Mouse (Mus musculus): ENCODE data around the gene Man1c1. TPM values are rescaled to one million over a fixed set of nuclear protein-coding genes. Genes with fewer than 3 reads are reported as not detected.
A peak's percentile ranks its signal among the peaks of the same experiment; 100 is the strongest.

Gene Man1c1
- polyA plus RNA-seq, 1 experiment from 2014 or later: 8.3 TPM

DNA sequence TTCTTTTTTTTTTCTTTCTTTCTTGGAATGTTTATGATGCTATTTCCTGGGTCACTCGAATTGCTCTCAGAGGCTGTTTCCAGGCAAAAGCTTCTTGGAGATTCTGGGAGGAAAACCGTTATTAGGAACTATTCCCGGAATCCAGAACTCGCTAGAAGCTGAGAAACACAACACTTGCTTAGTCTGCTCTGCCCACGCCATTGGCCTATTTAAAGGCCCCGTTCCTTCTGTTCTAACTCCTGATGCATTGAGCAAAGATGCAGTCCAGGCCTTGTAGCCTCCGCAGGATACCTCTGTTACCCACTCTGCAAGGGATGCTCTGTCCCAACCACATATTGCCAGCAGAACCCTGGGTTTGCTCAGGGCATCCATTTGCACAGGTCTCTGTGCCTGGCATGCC, 103.3 kb downstream of the Man1c1 start:
- WGBS: 72% methylated on average over 7 of the region's 7 CpGs
- no peak for DNase-seq (ENCODE audit: low spot score)
- Histone ChIP-seq H3K27ac (peak overlapping the region; percentile 69; the same call in 1 of the 2 replicates), H3K9me3 (no peaks in the 10 kb centered on the region), H3K4me1 (peaks cover 75% of the 10 kb centered on the region), H3K27me3 (ENCODE audit: insufficient read depth, poor library complexity, severe bottlenecking) (no peaks in the 10 kb centered on the region), H3K36me3 (no peaks in the 10 kb centered on the region), H3K4me3 (no peak overlapping the region)

DNA sequence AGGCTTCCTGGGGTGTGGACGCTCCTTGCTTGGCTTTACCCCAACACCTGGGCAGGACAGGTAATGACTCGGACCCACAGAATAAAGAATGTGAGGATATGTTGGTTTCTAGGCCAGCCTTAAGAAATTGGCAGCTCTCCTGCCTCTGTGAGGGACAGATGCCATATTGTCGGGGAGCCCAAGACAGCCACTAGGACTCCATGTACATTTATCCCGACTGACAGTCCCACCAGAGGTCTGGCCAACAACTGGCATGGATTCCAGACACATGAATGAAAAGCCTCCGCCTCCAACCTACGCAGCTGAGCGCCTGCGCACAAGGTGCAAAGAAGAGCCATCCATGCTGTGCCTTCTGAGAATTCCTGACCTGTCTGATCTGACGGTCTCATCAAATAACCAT, 104.0 kb downstream of the Man1c1 start:
- H3K27me3 ChIP-seq (ENCODE audit: insufficient read depth, poor library complexity, severe bottlenecking): no peaks in the 10 kb centered on the region
- H3K4me3 ChIP-seq: no peak overlapping the region
- H3K9me3 ChIP-seq: no peaks in the 10 kb centered on the region
- peaks cover 68% of the 10 kb centered on the region for H3K4me1 ChIP-seq
- WGBS: 93% methylated on average over 9 of the region's 9 CpGs
- no peaks in the 10 kb centered on the region for H3K36me3 ChIP-seq
- H3K27ac ChIP-seq: no peak overlapping the region
- DNase-seq (ENCODE audit: low spot score): no peak

DNA sequence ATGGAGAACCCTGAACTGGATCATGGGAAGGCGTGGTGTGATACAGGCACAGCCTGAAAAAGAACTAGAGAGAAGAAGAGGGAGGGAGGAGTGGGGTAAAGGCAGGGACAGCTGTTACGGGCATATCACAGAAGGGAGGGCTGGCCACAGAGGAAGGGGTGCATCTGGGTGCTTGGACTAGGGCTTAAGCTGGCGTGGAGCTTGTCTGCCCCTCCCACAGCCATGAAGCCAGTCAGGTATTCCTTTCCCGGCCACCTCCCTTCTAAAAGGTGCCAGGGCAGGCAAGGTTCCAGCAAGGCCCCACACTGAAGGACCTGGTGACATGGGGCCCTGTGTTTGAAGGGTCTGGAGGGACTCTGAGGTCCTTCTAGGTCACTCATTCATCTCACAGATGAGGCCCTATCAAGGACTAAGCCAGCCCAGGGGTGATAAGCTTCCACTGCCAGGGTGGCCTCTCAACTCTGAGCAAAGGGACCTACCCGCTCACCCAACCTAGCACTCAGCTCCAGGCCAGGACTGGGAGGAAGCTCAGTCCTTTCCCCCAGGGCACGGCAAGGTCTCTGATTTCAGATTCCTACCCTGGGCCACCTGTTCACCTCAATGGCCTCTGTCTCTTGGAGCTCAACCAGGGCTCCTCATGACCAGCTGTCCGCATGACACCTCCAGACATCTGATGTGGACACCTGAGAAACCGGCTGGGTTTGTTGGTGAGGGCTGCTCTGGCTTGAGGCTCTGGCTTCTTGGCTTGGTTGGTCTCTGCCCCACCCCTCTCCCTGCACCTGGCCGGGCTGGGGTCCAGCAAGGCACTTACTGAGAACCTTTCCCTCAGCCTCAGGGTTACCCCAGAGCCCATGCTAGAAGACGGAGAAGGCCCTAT, 107.0 kb downstream of the Man1c1 start:
- 64% methylated on average over 10 of the region's 10 CpGs for WGBS
- peak overlapping the region; percentile 73 for H3K27ac ChIP-seq
- DNase-seq (ENCODE audit: low spot score): no peak

DNA sequence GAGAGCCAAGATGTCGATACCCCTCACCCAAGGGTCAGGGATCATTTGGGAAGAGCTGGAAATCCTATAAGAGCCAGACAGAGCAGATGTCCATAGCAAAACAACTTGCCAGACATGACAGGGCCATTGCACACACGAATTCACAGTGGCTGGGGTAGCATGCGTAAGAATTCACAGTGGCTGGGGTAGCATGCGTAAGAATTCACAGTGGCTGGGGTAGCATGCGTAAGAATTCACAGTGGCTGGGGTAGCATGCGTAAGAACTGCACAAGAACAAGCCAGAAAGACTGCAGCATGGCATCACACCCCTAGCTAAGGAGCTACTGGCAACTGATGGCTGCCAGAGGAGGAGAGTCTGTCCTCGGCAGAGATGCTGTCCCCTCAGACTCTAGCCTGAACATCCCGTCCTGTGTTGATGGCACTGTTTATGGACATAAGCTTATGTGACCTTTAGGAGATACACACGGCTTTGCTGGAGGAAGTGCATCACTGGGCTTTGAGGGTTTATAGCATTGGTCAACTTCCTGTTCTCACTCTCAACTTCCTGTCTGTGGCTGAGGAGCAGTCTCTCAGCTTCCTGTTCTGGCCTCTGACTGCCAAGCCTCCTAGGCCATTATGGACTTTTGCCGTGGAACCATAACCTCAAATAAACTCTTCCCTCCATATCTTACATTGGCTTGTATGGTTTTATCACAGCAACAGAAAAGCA, 109.2 kb downstream of the Man1c1 start:
- Histone ChIP-seq H3K27me3 (ENCODE audit: insufficient read depth, poor library complexity, severe bottlenecking) (no peaks in the 10 kb centered on the region), H3K4me1 (peaks cover 47% of the 10 kb centered on the region), H3K4me3 (no peak overlapping the region), H3K36me3 (peaks cover 9% of the 10 kb centered on the region; the same call in 1 of the 2 replicates), H3K27ac (no peak overlapping the region), H3K9me3 (no peaks in the 10 kb centered on the region)
- WGBS: 83% methylated on average over 10 of the region's 10 CpGs
- DNase-seq (ENCODE audit: low spot score): no peak

More for the DNA sequence above, 107.0 kb downstream of the Man1c1 start:
- Histone ChIP-seq H3K4me3 (peak overlapping the region; percentile 5; the same call in 1 of the 2 replicates), H3K9me3 (no peaks in the 10 kb centered on the region), H3K27me3 (ENCODE audit: insufficient read depth, poor library complexity, severe bottlenecking) (no peaks in the 10 kb centered on the region), H3K36me3 (no peaks in the 10 kb centered on the region), H3K4me1 (peaks cover 49% of the 10 kb centered on the region)

DNA sequence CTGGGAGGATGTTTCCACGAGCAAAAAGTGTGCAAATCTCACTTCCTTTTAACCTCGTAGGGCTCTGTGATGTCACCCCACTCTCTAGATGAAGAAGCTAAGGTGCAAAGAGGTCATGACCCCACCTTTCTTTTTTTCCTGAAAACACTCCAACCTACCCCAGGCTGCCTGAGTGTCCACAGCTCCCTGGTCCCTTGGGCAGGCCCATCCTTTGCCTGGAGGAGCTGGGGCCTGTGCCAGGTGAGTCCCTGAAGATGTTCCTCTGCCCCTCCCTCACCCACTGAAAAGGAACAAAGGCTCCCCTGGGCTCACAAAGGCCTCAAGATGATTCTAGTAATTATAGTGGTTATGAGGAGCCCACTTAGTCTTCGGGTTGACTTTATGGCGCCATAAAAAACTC, 111.6 kb downstream of the Man1c1 start:
- Histone ChIP-seq H3K4me1 (peaks cover 44% of the 10 kb centered on the region), H3K27ac (no peak overlapping the region)
- no peak for DNase-seq (ENCODE audit: low spot score)

DNA sequence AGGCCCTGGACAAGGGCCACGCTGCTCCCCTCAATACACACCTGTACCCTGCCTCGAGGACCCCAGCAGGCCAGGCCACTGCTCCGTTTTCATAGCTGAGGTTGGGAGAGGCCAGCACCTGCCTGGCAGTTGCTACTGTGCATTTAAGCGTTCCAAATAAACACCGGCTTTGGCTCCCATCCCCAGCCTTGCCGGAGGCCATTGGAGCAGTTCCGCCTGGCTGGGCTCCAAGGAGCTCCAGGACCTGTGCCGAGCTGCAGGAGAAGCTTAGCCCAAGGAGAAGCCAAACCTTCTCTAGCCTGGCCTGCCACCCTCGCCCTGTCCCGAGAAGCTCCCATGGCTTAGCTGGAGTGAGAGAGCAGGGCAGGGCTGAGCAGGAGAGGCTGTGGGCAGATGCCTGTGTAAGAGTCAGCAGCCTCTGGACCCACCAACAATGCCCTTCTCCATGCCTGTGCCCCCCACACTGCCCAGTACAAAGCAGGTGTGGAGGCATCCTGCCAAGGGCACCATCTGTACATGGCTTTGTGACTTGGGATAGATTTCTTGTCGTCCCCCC, 112.5 kb downstream of the Man1c1 start:
- Histone ChIP-seq H3K4me3 (no peak overlapping the region), H3K9me3 (no peaks in the 10 kb centered on the region), H3K27ac (no peak overlapping the region), H3K4me1 (peaks cover 38% of the 10 kb centered on the region), H3K36me3 (peaks cover 20% of the 10 kb centered on the region), H3K27me3 (ENCODE audit: insufficient read depth, poor library complexity, severe bottlenecking) (no peaks in the 10 kb centered on the region)
- 81% methylated on average over 11 of the region's 11 CpGs for WGBS
- no peak for DNase-seq (ENCODE audit: low spot score)

More for the DNA sequence above, 111.6 kb downstream of the Man1c1 start:
- Histone ChIP-seq H3K4me3 (no peak overlapping the region), H3K27me3 (ENCODE audit: insufficient read depth, poor library complexity, severe bottlenecking) (no peaks in the 10 kb centered on the region), H3K9me3 (no peaks in the 10 kb centered on the region), H3K36me3 (peaks cover 20% of the 10 kb centered on the region)
- WGBS: 69% methylated on average over 4 of the region's 4 CpGs

DNA sequence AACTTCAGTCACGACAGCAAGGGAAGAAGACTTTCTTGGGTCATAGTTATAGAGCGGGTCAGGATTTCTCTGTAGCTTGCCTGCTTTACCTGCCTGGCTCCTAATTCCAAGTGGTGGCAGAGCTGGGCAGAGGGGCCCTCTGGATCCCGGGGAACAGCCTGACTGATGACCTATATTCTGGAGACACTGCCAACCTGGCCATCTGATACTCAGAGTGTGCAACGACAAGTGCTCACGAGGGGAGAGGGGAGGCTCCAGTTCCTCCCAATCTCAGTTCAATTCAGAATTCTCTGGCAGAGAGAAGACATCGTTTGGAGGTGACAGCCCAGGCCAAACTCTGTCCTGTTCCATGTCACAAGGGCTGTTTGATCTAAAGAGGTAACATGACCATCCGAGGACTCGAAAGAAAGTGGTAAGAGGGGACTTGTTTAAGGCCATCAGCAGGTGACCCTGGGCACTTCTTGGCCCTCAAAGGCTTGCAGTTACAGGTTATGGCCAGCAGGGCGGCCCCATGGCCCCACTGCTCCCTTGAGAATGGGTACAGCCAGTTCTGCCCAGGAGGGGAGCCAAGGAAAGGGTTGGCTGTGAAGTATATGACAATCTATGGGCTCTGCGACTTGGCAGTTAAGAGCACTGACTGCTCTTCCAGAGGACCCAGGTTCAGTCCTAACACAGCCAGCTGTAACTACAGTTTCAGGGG, 113.7 kb downstream of the Man1c1 start:
- Histone ChIP-seq H3K4me3 (no peak overlapping the region), H3K4me1 (peaks cover 35% of the 10 kb centered on the region), H3K9me3 (no peaks in the 10 kb centered on the region), H3K27ac (no peak overlapping the region), H3K36me3 (peaks cover 20% of the 10 kb centered on the region), H3K27me3 (ENCODE audit: insufficient read depth, poor library complexity, severe bottlenecking) (no peaks in the 10 kb centered on the region)
- no peak for DNase-seq (ENCODE audit: low spot score)
- 72% methylated on average over 10 of the region's 10 CpGs for WGBS

DNA sequence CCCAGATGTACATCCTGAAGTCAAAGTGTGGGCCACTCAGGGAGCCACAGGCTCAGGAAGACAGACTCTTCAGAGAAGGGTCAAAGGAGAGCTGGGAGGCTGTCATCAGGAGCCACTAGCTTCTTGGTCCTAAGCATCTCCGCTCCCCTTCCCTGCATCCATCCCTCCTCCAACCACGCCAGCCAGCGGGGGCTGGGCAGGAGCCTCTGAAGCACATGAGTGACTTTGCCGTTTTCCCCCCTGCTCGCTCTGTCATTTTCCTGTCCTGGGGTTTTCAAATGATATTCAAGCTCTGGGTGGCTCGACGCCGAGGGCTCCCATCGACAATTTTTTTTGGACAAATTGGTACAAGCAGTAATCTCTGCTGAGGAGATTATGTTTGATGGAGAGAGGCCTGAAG, 114.3 kb downstream of the Man1c1 start:
- WGBS: 86% methylated on average over 9 of the region's 9 CpGs
- Histone ChIP-seq H3K4me3 (no peak overlapping the region), H3K27ac (no peak overlapping the region)

DNA sequence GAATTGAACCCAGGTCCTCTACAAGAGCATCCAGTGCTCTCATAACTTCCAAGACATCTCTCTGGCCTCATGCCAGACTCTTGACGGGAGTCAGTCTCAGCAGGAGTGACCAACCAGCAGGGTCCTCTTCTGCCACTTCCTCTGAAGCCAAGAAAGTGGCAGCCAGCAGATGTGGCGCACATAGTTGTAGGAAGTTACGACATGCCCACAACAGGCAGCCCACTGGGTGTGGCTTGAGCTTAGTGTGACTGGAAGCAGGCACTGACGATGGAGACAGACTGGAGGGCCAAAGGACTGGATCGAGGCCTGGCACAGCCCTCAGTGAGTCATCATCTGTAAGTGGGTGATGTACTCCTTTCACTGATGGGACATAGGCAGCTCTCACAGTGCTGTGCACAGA, 115.1 kb downstream of the Man1c1 start:
- 90% methylated on average over 5 of the region's 5 CpGs for WGBS
- Histone ChIP-seq H3K4me1 (peaks cover 44% of the 10 kb centered on the region), H3K9me3 (no peaks in the 10 kb centered on the region), H3K27me3 (ENCODE audit: insufficient read depth, poor library complexity, severe bottlenecking) (no peaks in the 10 kb centered on the region), H3K36me3 (peaks cover 24% of the 10 kb centered on the region), H3K27ac (no peak overlapping the region), H3K4me3 (no peak overlapping the region)
- DNase-seq (ENCODE audit: low spot score): no peak

More for the DNA sequence above, 114.3 kb downstream of the Man1c1 start:
- Histone ChIP-seq H3K4me1 (peaks cover 35% of the 10 kb centered on the region), H3K9me3 (no peaks in the 10 kb centered on the region), H3K27me3 (ENCODE audit: insufficient read depth, poor library complexity, severe bottlenecking) (no peaks in the 10 kb centered on the region), H3K36me3 (peaks cover 20% of the 10 kb centered on the region)
- DNase-seq (ENCODE audit: low spot score): no peak

DNA sequence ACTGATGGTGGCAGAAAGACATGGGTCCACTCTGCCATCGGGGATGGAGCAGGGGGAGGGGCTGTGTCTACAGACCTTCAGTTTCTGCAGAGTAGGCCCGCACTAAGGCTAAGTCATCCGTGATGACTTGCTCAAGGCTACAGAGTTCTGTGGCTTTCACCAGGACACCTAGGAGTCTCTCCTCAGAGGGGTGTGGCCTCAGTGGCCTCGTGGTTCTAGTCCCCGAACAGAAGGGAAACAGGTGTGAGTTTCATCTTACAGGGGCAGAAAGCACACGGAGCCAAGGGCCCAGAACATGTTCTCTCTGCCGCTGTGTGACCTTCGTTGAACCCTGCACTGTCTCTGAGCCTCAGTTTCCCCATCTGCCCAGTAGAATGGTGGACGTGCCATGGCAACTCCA, 115.8 kb downstream of the Man1c1 start:
- 89% methylated on average over 9 of the region's 9 CpGs for WGBS
- no peak for DNase-seq (ENCODE audit: low spot score)

DNA sequence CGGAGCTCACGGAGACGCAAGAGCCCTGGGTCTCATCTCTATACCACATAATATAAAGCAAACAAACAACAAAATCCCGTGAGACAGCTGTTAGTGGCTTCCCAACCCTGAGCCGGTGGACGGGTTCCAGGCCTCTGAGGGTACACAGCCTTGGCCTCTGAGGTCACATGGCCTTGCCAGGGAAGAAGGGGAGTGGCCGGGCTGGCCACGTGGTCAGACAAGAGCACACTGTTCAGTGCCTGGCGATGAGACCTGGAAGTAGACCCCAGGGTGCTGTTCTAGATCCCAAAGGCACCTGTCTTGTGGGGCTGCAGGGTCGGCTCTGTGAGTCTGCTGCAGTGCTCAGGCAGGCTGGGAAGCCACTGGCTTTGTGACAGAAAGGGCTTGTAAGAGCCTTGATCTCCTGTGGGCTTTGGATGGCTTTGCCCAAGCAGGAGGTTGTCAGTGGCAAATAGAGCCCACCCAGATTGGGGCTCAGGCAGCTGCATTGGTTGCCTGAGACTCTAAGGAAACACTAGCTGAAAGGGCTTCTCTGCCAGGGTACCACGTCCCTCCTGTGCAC, 116.4 kb downstream of the Man1c1 start:
- no peaks in the 10 kb centered on the region for H3K9me3 ChIP-seq
- H3K4me3 ChIP-seq: no peak overlapping the region
- H3K4me1 ChIP-seq: peaks cover 50% of the 10 kb centered on the region
- 65% methylated on average over 11 of the region's 11 CpGs for WGBS
- H3K27me3 ChIP-seq (ENCODE audit: insufficient read depth, poor library complexity, severe bottlenecking): no peaks in the 10 kb centered on the region
- H3K27ac ChIP-seq: 0 out of 2 replicates have a peak overlapping the region, but pooled peaks have one; percentile 44
- H3K36me3 ChIP-seq: peaks cover 24% of the 10 kb centered on the region
- no peak for DNase-seq (ENCODE audit: low spot score)

More for the DNA sequence above, 115.8 kb downstream of the Man1c1 start:
- H3K27ac ChIP-seq: no peak overlapping the region; the same call in 1 of the 2 replicates
- H3K4me3 ChIP-seq: no peak overlapping the region
- H3K36me3 ChIP-seq: peaks cover 24% of the 10 kb centered on the region
- no peaks in the 10 kb centered on the region for H3K27me3 ChIP-seq (ENCODE audit: insufficient read depth, poor library complexity, severe bottlenecking)
- H3K9me3 ChIP-seq: no peaks in the 10 kb centered on the region
- peaks cover 50% of the 10 kb centered on the region for H3K4me1 ChIP-seq

DNA sequence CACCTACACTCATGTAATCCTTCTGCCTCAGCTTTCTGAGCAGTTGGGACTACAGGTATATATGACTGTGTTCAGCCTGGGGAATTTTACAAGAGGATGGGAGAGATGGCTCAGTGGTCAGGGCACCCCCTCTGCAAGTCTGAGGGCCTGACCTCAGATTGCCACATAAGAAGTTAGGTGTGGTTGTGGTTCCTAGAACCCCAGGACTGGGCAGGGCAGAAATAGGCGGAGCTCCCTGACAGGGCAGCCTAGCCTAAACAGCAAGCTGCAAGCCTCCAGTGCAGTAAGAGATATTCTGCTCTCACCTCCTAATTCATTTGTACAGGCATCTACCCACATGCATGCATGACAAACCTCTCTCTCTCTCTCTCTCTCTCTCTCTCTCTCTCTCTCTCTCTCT, 117.5 kb downstream of the Man1c1 start:
- no peak for DNase-seq (ENCODE audit: low spot score)
- no peaks in the 10 kb centered on the region for H3K27me3 ChIP-seq (ENCODE audit: insufficient read depth, poor library complexity, severe bottlenecking)
- H3K36me3 ChIP-seq: peaks cover 22% of the 10 kb centered on the region
- no peaks in the 10 kb centered on the region for H3K9me3 ChIP-seq
- H3K4me1 ChIP-seq: peaks cover 46% of the 10 kb centered on the region
- H3K4me3 ChIP-seq: no peak overlapping the region
- no peak overlapping the region for H3K27ac ChIP-seq
- 69% methylated on average over 1 of the region's 1 CpGs for WGBS

Measured in heart, embryonic 10.5 days (tissue).